Mouse (Mus musculus): ENCODE data around the gene Slit1. TPM values are rescaled to one million over a fixed set of nuclear protein-coding genes. Genes with fewer than 3 reads are reported as not detected.

The Slit1 gene
- total RNA-seq, 2 experiments from 2014 or later = 143 to 146 TPM

- DNase-seq (ENCODE audit: low spot score in 2 of 2) = peak; percentile 44 to 54
Observed at GRCm38 (mm10) chr19:41693727-41694126, 49.7 kb downstream of the Slit1 start.

GRCm38 (mm10) chr19:41690064-41690463, 53.4 kb downstream of the Slit1 start:
- peak; percentile 39 to 69 for DNase-seq (ENCODE audit: low spot score in 2 of 2)

- DNase-seq (ENCODE audit: low spot score in 2 of 2) = peak; percentile 71 to 79
Observed at GRCm38 (mm10) chr19:41688251-41688650, 55.2 kb downstream of the Slit1 start.

GRCm38 (mm10) chr19:41687836-41688235, 55.6 kb downstream of the Slit1 start:
- no peak for DNase-seq (ENCODE audit: low spot score in 2 of 2)

- no peak for DNase-seq (ENCODE audit: low spot score in 2 of 2)
Observed at GRCm38 (mm10) chr19:41686194-41686593, 57.3 kb downstream of the Slit1 start.

- no peak for DNase-seq (ENCODE audit: low spot score in 2 of 2)
Observed at GRCm38 (mm10) chr19:41685453-41686086, 57.9 kb downstream of the Slit1 start.

- no peak for DNase-seq (ENCODE audit: low spot score in 2 of 2)
Observed at GRCm38 (mm10) chr19:41684874-41685273, 58.6 kb downstream of the Slit1 start.

GRCm38 (mm10) chr19:41683951-41684350, 59.5 kb downstream of the Slit1 start:
- no peak for DNase-seq (ENCODE audit: low spot score in 2 of 2)

- DNase-seq (ENCODE audit: low spot score in 2 of 2) = no peak
Observed at GRCm38 (mm10) chr19:41680267-41680666, 63.2 kb downstream of the Slit1 start.

- no peak for DNase-seq (ENCODE audit: low spot score in 2 of 2)
Observed at GRCm38 (mm10) chr19:41679028-41679427, 64.4 kb downstream of the Slit1 start.

- DNase-seq (ENCODE audit: low spot score in 2 of 2) = no peak
Observed at GRCm38 (mm10) chr19:41677575-41677974, 65.9 kb downstream of the Slit1 start.

GRCm38 (mm10) chr19:41675583-41675982, 67.9 kb downstream of the Slit1 start:
- no peak for DNase-seq (ENCODE audit: low spot score in 2 of 2)

GRCm38 (mm10) chr19:41674366-41674765, 69.1 kb downstream of the Slit1 start:
- no peak for DNase-seq (ENCODE audit: low spot score in 2 of 2)

GRCm38 (mm10) chr19:41672836-41673235, 70.6 kb downstream of the Slit1 start:
- no peak for DNase-seq (ENCODE audit: low spot score in 2 of 2)

- no peak for DNase-seq (ENCODE audit: low spot score in 2 of 2)
Observed at GRCm38 (mm10) chr19:41670931-41671330, 72.5 kb downstream of the Slit1 start.

GRCm38 (mm10) chr19:41670473-41670872, 73.0 kb downstream of the Slit1 start:
- no peak for DNase-seq (ENCODE audit: low spot score in 2 of 2)

- DNase-seq (ENCODE audit: low spot score in 2 of 2) = no peak
Observed at GRCm38 (mm10) chr19:41669747-41670342, 73.6 kb downstream of the Slit1 start.

GRCm38 (mm10) chr19:41667591-41667990, 75.9 kb downstream of the Slit1 start:
- DNase-seq (ENCODE audit: low spot score in 2 of 2) = no peak

- no peak for DNase-seq (ENCODE audit: low spot score in 2 of 2)
Observed at GRCm38 (mm10) chr19:41665941-41666340, 77.5 kb downstream of the Slit1 start.

- no peak for DNase-seq (ENCODE audit: low spot score in 2 of 2)
Observed at GRCm38 (mm10) chr19:41663506-41664242, 79.8 kb downstream of the Slit1 start.

- DNase-seq (ENCODE audit: low spot score in 2 of 2) = no peak
Observed at GRCm38 (mm10) chr19:41661466-41661865, 82.0 kb downstream of the Slit1 start.

- DNase-seq (ENCODE audit: low spot score in 2 of 2) = no peak
Observed at GRCm38 (mm10) chr19:41660999-41661374, 82.5 kb downstream of the Slit1 start.
